Mouse (Mus musculus) heart, postnatal 0 days (tissue): Measurements from ENCODE around the gene Scn8a.

Experiments
- CTCF ChIP-seq: IDR thresholded peaks from 2 replicates; pipeline ENCODE4 v1.5.1; 2016; ENCODE audit warnings: antibody characterized with exemption, control low read depth, low read depth
- EP300 ChIP-seq: IDR thresholded peaks from 2 replicates; pipeline ENCODE4 v1.6.1; 2016; ENCODE audit warnings: antibody characterized with exemption, low read depth

- TF ChIP-seq CTCF (no peak), EP300 (no peak)
Observed at GRCm38 (mm10) chr15:101041966-101042365, 172.3 kb downstream of the Scn8a start.
